Mouse (Mus musculus) heart, adult 2 months (tissue): ENCODE data around the gene Car11. TPM values are rescaled to one million over a fixed set of nuclear protein-coding genes. Genes with fewer than 3 reads are reported as not detected.

Source experiments
- DNase-seq, 2 experiments: peaks; one replicate each; pipeline ENCODE4 v3.0.0; 2021
- H3K27ac ChIP-seq: fragments of 200-600 bp; 2 replicates; pipeline ENCODE4 v1.8.1; 2022
- H3K27me3 ChIP-seq: fragments of 200-500 bp; 2 replicates; pipeline ENCODE4 v1.6.1; 2012; ENCODE audit warnings: mild to moderate bottlenecking, low read length, inconsistent platforms, mixed read lengths; ENCODE audit not compliant: control insufficient read depth, insufficient read depth
- H3K36me3 ChIP-seq: fragments of 200-500 bp; 2 replicates; pipeline ENCODE4 v1.6.1; 2012; ENCODE audit warnings: low read length, inconsistent platforms; ENCODE audit not compliant: control insufficient read depth, insufficient read depth
- H3K4me1 ChIP-seq: fragments of 200-500 bp; 2 replicates; pipeline ENCODE4 v1.6.1; 2011; ENCODE audit warnings: low read length; ENCODE audit not compliant: control insufficient read depth, insufficient read depth
- H3K4me3 ChIP-seq: fragments of 200-600 bp; 2 replicates; pipeline ENCODE4 v1.8.1; 2022
- H3K79me2 ChIP-seq: fragments of 200-500 bp; replicated peaks from 2 replicates; pipeline ENCODE4 v1.6.1; 2012; ENCODE audit warnings: mild to moderate bottlenecking, inconsistent platforms, low read length, moderate library complexity, mixed read lengths; ENCODE audit not compliant: control insufficient read depth, insufficient read depth
- H3K9ac ChIP-seq: fragments of 200-500 bp; 2 replicates; pipeline ENCODE4 v1.6.1; 2012; ENCODE audit warnings: low read depth, mild to moderate bottlenecking, control low read depth, inconsistent platforms, low read length, mixed read lengths
- CTCF ChIP-seq: fragments of 200-600 bp; IDR thresholded peaks from 2 replicates; pipeline ENCODE4 v1.8.1; 2022; ENCODE audit warnings: antibody characterized with exemption, mild to moderate bottlenecking, moderate library complexity
- EP300 ChIP-seq: fragments of 200-500 bp; IDR thresholded peaks from 2 replicates; pipeline ENCODE4 v1.6.1; 2011; ENCODE audit warnings: low read depth, low read length, control low read depth; ENCODE audit not compliant: insufficient read depth
- POLR2A ChIP-seq: fragments of 200-500 bp; IDR thresholded peaks from 2 replicates; pipeline ENCODE4 v1.6.1; 2011; ENCODE audit warnings: mild to moderate bottlenecking, low read depth, low read length, control low read depth; ENCODE audit not compliant: insufficient read depth
- WGBS: fragments of 180-500 bp; shearing (Covaris S2); methylation state at CpG from one replicate; pipeline ENCODE4 v1.1.7; 2018; 5-methylcytosine and 5-hydroxymethylcytosine counted together
- intact Hi-C: fragments of 180-260 bp; cut with DNase I; formaldehyde crosslinking; loops from one replicate; pipeline ENCODE4 v1.15.1; 2025
- polyA plus RNA-seq: library from polyadenylated mRNA; depleted of rRNA; stranded (reverse); fragments of >200 nt; gene quantifications from 2 replicates; pipeline ENCODE4 v1.2.3, GENCODE M21; 2012
- total RNA-seq, 2 experiments: library from RNA; stranded (reverse); gene quantifications; 2 replicates each; pipeline ENCODE4 v1.2.3; 2021

Gene Car11
- total and polyA plus RNA-seq, 3 experiments: 5.2 to 10.6 (median 6.8) TPM

DNA sequence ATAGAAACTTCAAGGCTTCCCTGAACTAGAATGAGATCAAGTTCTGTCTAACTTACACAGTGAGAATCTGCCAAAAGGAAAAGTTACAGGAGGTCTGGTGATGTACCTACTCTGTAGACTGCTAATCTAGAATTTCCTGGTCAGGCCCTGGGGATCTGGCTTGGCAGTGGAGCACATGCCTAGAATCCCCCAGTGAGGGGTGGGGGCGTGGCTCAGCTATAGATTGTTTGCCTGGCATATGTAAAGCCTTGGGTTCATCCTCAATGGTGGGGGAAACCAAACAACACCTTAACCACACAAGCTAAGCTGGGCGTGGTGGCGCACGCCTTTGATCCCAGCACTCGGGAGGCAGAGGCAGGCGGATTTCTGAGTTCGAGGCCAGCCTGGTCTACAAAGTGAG is 1.7 kb upstream of the Car11 start:
- WGBS: 76% methylated on average over 7 of the region's 7 CpGs
- Histone ChIP-seq H3K27me3 (0 out of 2 replicates have a peak, but pooled peaks cover 3% of the 10 kb centered on the region), H3K36me3 (no peaks in the 10 kb centered on the region), H3K79me2 (no peaks in the 10 kb centered on the region), H3K4me1 (peaks cover 4% of the 10 kb centered on the region; the same call in 1 of the 2 replicates), H3K27ac (no peak overlapping the region), H3K4me3 (no peak overlapping the region), H3K9ac (no peak overlapping the region)
- no peak for TF ChIP-seq CTCF
- TF ChIP-seq EP300: no peak
- no peak for TF ChIP-seq POLR2A
- intact Hi-C loops: no loop called here
- no peak for DNase-seq

DNA sequence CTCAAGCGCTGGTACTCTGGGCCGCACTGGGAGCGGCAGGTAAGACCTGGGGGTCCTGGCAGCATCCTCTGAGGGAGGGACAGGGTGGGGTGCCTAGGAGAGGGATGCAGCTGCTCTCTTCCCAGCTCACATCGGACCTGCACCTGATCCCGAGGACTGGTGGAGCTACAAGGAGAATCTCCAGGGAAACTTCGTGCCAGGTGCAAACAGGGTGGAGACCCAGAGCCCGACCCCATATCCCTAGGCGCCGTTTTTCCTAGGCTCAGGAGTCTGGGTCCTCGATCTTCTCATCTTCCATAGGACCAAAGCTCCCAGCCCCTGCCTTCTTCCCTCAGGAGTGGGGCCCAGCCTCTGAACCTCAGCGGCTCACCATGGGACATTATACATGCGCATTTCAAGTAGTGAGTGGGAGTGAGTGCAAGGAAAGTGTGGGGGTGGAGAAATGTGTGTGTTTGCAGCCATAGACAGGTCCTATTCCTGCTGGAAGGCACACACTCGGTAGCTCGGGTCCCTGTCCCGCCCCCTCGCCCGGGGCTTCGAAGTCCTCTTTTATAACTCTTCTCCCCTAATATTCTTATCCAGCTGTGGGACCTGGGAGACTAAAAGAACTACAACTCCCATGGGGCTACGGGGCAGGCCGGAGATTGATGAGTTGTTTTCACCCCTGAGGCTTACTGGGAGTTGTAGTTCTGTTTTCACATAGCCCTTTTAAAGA is 815 bp downstream of the Car11 start:
- peak; percentile 79 to 85 for DNase-seq
- Histone ChIP-seq H3K4me3 (peak overlapping the region; percentile 44), H3K36me3 (no peaks in the 10 kb centered on the region), H3K9ac (peak overlapping the region; percentile 68), H3K79me2 (no peaks in the 10 kb centered on the region), H3K27me3 (0 out of 2 replicates have a peak, but pooled peaks cover 3% of the 10 kb centered on the region), H3K27ac (peak overlapping the region; percentile 47), H3K4me1 (peaks cover 9% of the 10 kb centered on the region)
- intact Hi-C loops: loop anchor here (5.0 kb wide), 3 partner anchors 173 to 1148 kb away; partner anchors contain the start of genes Nr1h2, Plekha4 and Ppp1r15a
- TF ChIP-seq POLR2A: no peak
- no peak for TF ChIP-seq CTCF
- TF ChIP-seq EP300: no peak
- WGBS: under 1% methylated on average over 20 of the region's 20 CpGs

DNA sequence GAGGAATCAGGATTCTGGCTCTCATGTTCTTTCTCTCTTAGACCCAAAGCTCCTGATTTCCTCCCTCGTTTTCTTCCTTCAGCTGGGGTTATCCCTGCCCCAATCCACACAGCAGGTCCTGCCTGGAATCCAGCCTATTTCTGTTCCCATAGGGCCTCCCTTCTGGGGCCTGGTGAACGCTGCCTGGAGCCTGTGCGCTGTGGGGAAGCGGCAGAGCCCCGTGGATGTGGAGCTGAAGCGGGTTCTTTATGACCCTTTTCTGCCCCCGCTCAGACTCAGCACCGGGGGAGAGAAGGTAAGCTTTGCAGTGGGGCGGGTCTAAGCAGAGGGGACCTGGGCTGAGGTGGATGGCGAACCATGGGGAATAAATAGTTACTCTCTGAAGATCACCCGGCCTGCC is 1.4 kb downstream of the Car11 start:
- H3K4me1 ChIP-seq: peaks cover 9% of the 10 kb centered on the region
- peak overlapping the region; percentile 18; the same call in 1 of the 2 replicates for H3K9ac ChIP-seq
- intact Hi-C loops: loop anchor here (5.0 kb wide), 3 partner anchors 174 to 1149 kb away; partner anchors contain the start of genes Nr1h2, Plekha4 and Ppp1r15a
- peak overlapping the region; percentile 44; the same call in 1 of the 2 replicates for H3K4me3 ChIP-seq
- H3K27ac ChIP-seq: peak overlapping the region; percentile 47
- WGBS: 35% methylated on average over 11 of the region's 11 CpGs
- H3K79me2 ChIP-seq: no peaks in the 10 kb centered on the region
- H3K27me3 ChIP-seq: 0 out of 2 replicates have a peak, but pooled peaks cover 3% of the 10 kb centered on the region
- TF ChIP-seq POLR2A (no peak), CTCF (no peak), EP300 (no peak)
- H3K36me3 ChIP-seq: no peaks in the 10 kb centered on the region
- peak in 1 of 2 experiments; percentile 59 for DNase-seq

DNA sequence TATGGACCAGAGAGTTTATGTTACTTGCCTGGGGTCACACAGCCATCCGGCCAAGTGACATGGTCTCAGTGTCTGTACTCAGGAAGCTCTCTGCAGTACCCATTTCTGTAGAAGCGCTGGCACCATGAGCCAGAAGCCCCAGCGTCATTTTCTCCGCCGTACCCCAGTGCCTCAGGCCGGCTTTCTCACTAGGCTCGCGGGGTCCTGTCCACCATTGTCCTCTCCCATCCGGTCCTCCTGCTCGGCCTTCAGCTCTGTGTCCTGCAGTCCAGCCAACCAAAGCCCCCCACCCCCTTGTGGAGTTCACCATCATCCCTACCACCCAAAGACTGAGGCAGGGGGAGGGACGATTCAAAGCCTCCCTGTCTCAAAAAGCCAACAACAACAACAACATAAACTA is 2.0 kb downstream of the Car11 start:
- Histone ChIP-seq H3K4me1 (peaks cover 9% of the 10 kb centered on the region), H3K27me3 (0 out of 2 replicates have a peak, but pooled peaks cover 3% of the 10 kb centered on the region), H3K36me3 (no peaks in the 10 kb centered on the region), H3K9ac (no peak overlapping the region), H3K27ac (no peak overlapping the region; the same call in 1 of the 2 replicates), H3K4me3 (no peak overlapping the region), H3K79me2 (no peaks in the 10 kb centered on the region)
- intact Hi-C loops: loop anchor here (5.0 kb wide), 3 partner anchors 174 to 1149 kb away; partner anchors contain the start of genes Nr1h2, Plekha4 and Ppp1r15a
- TF ChIP-seq POLR2A (no peak), EP300 (no peak), CTCF (no peak)
- no peak for DNase-seq
- WGBS: 88% methylated on average over 11 of the region's 11 CpGs

DNA sequence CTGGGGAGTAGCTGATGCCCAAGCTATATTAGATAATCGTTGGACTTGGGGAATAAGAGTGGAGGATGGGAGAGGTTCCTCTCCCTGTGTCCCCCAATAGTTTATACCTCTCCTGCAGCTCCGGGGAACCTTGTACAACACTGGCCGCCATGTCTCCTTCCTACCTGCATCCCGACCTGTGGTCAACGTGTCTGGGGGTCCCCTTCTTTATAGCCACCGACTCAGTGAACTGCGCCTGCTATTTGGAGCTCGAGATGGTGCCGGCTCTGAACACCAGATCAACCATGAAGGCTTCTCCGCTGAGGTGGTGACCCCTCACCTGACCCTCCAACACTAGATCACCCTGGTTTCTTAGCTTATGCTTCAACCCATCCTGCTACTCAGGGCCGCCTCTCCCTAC is 2.7 kb downstream of the Car11 start:
- TF ChIP-seq EP300 (no peak), POLR2A (no peak), CTCF (no peak)
- intact Hi-C loops: loop anchor here (5.0 kb wide), 3 partner anchors 175 to 1150 kb away; partner anchors contain the start of genes Nr1h2, Plekha4 and Ppp1r15a

DNA sequence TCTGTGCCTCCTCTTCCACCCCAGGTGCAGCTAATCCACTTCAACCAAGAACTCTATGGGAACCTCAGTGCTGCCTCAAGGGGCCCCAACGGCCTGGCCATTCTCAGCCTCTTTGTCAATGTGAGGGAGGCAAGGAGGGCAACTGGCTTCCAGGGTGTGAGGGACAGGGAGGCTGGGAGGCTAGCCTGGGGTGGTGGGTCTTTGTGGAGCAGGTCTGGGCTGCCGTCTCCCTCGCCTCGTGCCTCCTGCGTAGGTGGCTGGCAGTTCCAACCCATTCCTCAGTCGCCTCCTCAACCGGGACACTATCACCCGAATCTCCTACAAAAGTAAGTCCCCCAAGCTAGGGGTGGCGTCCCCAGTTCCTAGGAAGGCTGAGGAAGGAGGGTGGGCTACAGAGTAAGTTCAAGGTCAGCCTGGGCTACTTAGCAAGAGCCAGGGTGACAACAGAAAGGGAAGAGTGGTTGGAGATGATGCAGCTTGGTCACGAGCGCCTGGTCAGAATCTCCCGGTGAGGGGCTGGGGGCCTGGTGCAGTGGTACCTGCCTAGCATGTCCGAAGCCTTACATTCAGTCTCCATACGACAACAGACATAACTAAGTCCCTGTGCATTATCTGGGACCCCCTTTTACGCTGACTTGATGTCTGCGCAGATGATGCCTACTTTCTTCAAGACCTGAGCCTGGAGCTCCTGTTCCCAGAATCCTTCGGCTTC is 3.3 kb downstream of the Car11 start:
- H3K4me1 ChIP-seq: peaks cover 9% of the 10 kb centered on the region
- H3K36me3 ChIP-seq: peaks cover 1% of the 10 kb centered on the region; the same call in 1 of the 2 replicates
- H3K79me2 ChIP-seq: no peaks in the 10 kb centered on the region
- intact Hi-C loops: loop anchor here (5.0 kb wide), 3 partner anchors 176 to 1151 kb away; partner anchors contain the start of genes Nr1h2, Plekha4 and Ppp1r15a
- no peak overlapping the region for H3K27ac ChIP-seq
- DNase-seq: no peak
- WGBS: 87% methylated on average over 17 of the region's 17 CpGs
- TF ChIP-seq EP300 (no peak), POLR2A (no peak), CTCF (no peak)
- H3K27me3 ChIP-seq: 0 out of 2 replicates have a peak, but pooled peaks cover 3% of the 10 kb centered on the region
- no peak overlapping the region for H3K4me3 ChIP-seq
- H3K9ac ChIP-seq: no peak overlapping the region

More for the DNA sequence above, 2.7 kb downstream of the Car11 start:
- Histone ChIP-seq H3K27ac (no peak overlapping the region), H3K36me3 (no peaks in the 10 kb centered on the region), H3K4me1 (peaks cover 9% of the 10 kb centered on the region), H3K27me3 (0 out of 2 replicates have a peak, but pooled peaks cover 3% of the 10 kb centered on the region), H3K9ac (no peak overlapping the region), H3K79me2 (no peaks in the 10 kb centered on the region), H3K4me3 (no peak overlapping the region)
- no peak for DNase-seq
- 88% methylated on average over 11 of the region's 11 CpGs for WGBS
